ENCODE assay signal across 10 mouse cellular contexts in genomic region chr17:27262607-27263006, GRCm38 (mm10).
"Had no signal": no experiment of that assay in that cellular context is flagged by ENCODE, and none has a peak within 500 bp of the region (broad histone marks: within the 10 kb centered on the region; RNA-seq: fewer than 3 reads in every experiment).

No protein-coding gene starts in this region.

- H3K27ac ChIP-seq: left cerebral cortex, adult 2 months; limb, embryonic 12.5 days; liver, embryonic 14.5 days; midbrain, embryonic 12.5 days; neural tube, embryonic 13.5 days; stomach, postnatal 0 days had no signal

- DNase-seq: liver; lung, adult 18-20 months; right cerebral cortex, adult 18-20 months; right cerebral cortex, postnatal 25 days had no signal

- H3K4me3 ChIP-seq: left cerebral cortex, adult 2 months; limb, embryonic 12.5 days; midbrain, embryonic 12.5 days; neural tube, embryonic 13.5 days had no signal
